Mouse (Mus musculus) heart, adult 18-20 months (tissue): ENCODE results near the gene Dnmt3a. TPM values are rescaled to one million over a fixed set of nuclear protein-coding genes. Genes with fewer than 3 reads are reported as not detected.
"Not testable (repeated sequence)": the region's sequence is repeated elsewhere in the genome, so short reads cannot be mapped to it uniquely, and the experiment has no call there.

Experiments
- DNase-seq, 2 experiments: peaks; one replicate each; pipeline ENCODE4 v3.0.0; 2021 to 2022; ENCODE audit warnings: mixed read lengths in 1 of 2
- total RNA-seq, 2 experiments: library from RNA; stranded (reverse); gene quantifications; 2 replicates each; pipeline ENCODE4 v1.2.3; 2021

The Dnmt3a gene
- total RNA-seq, 2 experiments from 2014 or later = 38.8 to 42.4 TPM

- DNase-seq = no peak
Observed at GRCm38 (mm10) chr12:3917668-3918341, 112.0 kb downstream of the Dnmt3a start.

GRCm38 (mm10) chr12:3918577-3918976 lies 112.8 kb downstream of the Dnmt3a start:
- DNase-seq = no peak

GRCm38 (mm10) chr12:3919423-3919822 lies 113.6 kb downstream of the Dnmt3a start:
- no peak for DNase-seq

GRCm38 (mm10) chr12:3926127-3926526 lies 120.3 kb downstream of the Dnmt3a start:
- DNase-seq = peak; percentile 58 to 87

GRCm38 (mm10) chr12:3928841-3929240 lies 123.0 kb downstream of the Dnmt3a start:
- DNase-seq = peak in 1 of 2 experiments; percentile 30

- DNase-seq = not testable (repeated sequence)
Observed at GRCm38 (mm10) chr12:3930090-3930865, 124.5 kb downstream of the Dnmt3a start.

GRCm38 (mm10) chr12:3942026-3942425 lies 136.2 kb downstream of the Dnmt3a start:
- DNase-seq = no peak

- DNase-seq = no peak
Observed at GRCm38 (mm10) chr12:3944454-3945073, 138.8 kb downstream of the Dnmt3a start.

- DNase-seq = no peak
Observed at GRCm38 (mm10) chr12:3947503-3947902, 141.7 kb downstream of the Dnmt3a start.

- no peak for DNase-seq
Observed at GRCm38 (mm10) chr12:3954651-3955050, 148.8 kb downstream of the Dnmt3a start, which contains the start of gene Pomc. Gene Pomc, plus strand, starts transcription at chr12:3954951.

GRCm38 (mm10) chr12:3955371-3955770 lies 149.6 kb downstream of the Dnmt3a start:
- DNase-seq = peak in 1 of 2 experiments; percentile 38

- no peak for DNase-seq
Observed at GRCm38 (mm10) chr12:3956351-3956750, 150.5 kb downstream of the Dnmt3a start.

- DNase-seq = peak; percentile 92 to 96
Observed at GRCm38 (mm10) chr12:3959791-3960543, 154.2 kb downstream of the Dnmt3a start.

- DNase-seq = peak in 1 of 2 experiments; percentile 32
Observed at GRCm38 (mm10) chr12:3960553-3960952, 154.7 kb downstream of the Dnmt3a start.

Other genes with a start within 250 kb of the Dnmt3a start
- gene Dtnb, start 233.6 kb upstream of the Dnmt3a start, total RNA-seq = 1 to 10 TPM; 7.9 to 9.1 TPM
- under 1 TPM in 1 of 2 experiments, not detected in 1; 0.65 TPM for gene Pomc, start 148.9 kb downstream of the Dnmt3a start, total RNA-seq
- gene Efr3b, start 232.9 kb downstream of the Dnmt3a start, total RNA-seq = 10 to 100 TPM in 1 of 2 experiments, 1 to 10 TPM in 1; 5.2 to 11.0 TPM